Mouse (Mus musculus) stomach, postnatal 0 days (tissue): ENCODE results near the gene Ube2h.

ENCODE experiments used
- CTCF ChIP-seq: IDR thresholded peaks from 2 replicates; pipeline ENCODE4 v1.5.1; 2016; ENCODE audit warnings: antibody characterized with exemption, low read depth, mild to moderate bottlenecking, moderate library complexity
- EP300 ChIP-seq: optimal IDR thresholded peaks from 2 replicates; pipeline ENCODE3; 2016; ENCODE audit warnings: antibody characterized with exemption

DNA sequence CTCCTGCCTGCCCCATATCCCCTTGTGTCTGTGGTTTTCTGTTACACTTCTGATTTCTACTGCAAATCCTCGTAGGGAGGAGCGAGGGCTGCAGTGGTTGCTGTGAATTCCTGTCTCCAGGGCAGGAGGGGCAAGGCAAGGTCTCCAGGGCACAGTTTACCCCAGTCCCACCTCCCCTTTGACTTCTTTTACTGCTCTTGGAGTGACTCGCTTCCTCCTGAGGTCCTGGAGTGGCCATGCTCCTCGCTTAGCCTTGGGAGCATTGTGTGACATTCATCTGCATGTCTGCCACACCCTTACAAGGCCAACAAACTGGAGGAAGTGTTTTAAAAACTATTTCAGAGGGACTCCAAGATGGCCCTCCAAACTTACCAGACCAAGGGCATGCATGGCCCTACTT is 16.7 kb upstream of the Ube2h start:
- no peak for TF ChIP-seq CTCF
- no peak for TF ChIP-seq EP300
